Mouse (Mus musculus) embryonic facial prominence, embryonic 14.5 days (tissue): ENCODE measurements around the gene Scfd2. TPM values are rescaled to one million over a fixed set of nuclear protein-coding genes. Genes with fewer than 3 reads are reported as not detected.

Source experiments
- ATAC-seq: fragments of 200-750 bp; cut with Nextera tagmentation; 2 replicates; pipeline ENCODE4 v1.8.0; 2017; ENCODE audit warnings: low read depth, moderate number of reproducible peaks, moderate TSS enrichment
- DNase-seq: peaks from one replicate; pipeline ENCODE4 v3.0.0-alpha.2; 2015; ENCODE audit warnings: low spot score
- H3K27ac ChIP-seq: fragments of 300-500 bp; sonication (generic); replicated peaks from 2 replicates; pipeline ENCODE4 v1.5.1; 2014; ENCODE audit warnings: low read depth, mild to moderate bottlenecking, low read length, moderate library complexity
- H3K27me3 ChIP-seq: fragments of 300-500 bp; sonication (generic); replicated peaks from 2 replicates; pipeline ENCODE4 v1.6.1; 2014; ENCODE audit warnings: low read length; ENCODE audit not compliant: control insufficient read depth, insufficient read depth
- H3K36me3 ChIP-seq: fragments of 300-500 bp; sonication (generic); 2 replicates; pipeline ENCODE4 v1.6.1; 2014; ENCODE audit warnings: low read length, mixed read lengths; ENCODE audit not compliant: control insufficient read depth, insufficient read depth
- H3K4me1 ChIP-seq: fragments of 300-500 bp; sonication (generic); 2 replicates; pipeline ENCODE4 v1.6.1; 2014; ENCODE audit warnings: antibody characterized with exemption, low read length; ENCODE audit not compliant: control insufficient read depth, insufficient read depth
- H3K4me2 ChIP-seq: fragments of 300-500 bp; sonication (generic); 2 replicates; pipeline ENCODE4 v1.6.1; 2014; ENCODE audit warnings: low read depth, mild to moderate bottlenecking, low read length, moderate library complexity, mixed read lengths
- H3K4me3 ChIP-seq: fragments of 300-500 bp; sonication (generic); 2 replicates; pipeline ENCODE4 v1.5.1; 2014; ENCODE audit warnings: low read depth, mild to moderate bottlenecking, low read length
- H3K9ac ChIP-seq: fragments of 300-500 bp; sonication (generic); 2 replicates; pipeline ENCODE4 v1.6.1; 2014; ENCODE audit warnings: low read depth, mild to moderate bottlenecking, low read length, moderate library complexity, mixed read lengths
- H3K9me3 ChIP-seq: fragments of 300-500 bp; sonication (generic); 2 replicates; pipeline ENCODE4 v1.6.1; 2016; ENCODE audit warnings: low read length; ENCODE audit not compliant: control insufficient read depth
- WGBS: fragments of 180-500 bp; shearing (Covaris S2); extraction: QIAGEN DNeasy Blood & Tissue Kit; methylation state at CpG from one replicate; pipeline ENCODE4 v1.1.7; 2014; 5-methylcytosine and 5-hydroxymethylcytosine counted together
- polyA plus RNA-seq: library from polyadenylated mRNA; unstranded; fragments of >200 nt; fragmentation: Nextera tagmentation; extraction: Ambion mirVana; gene quantifications from 2 replicates; pipeline ENCODE4 v1.2.1, GENCODE M21; 2014

The Scfd2 gene
- polyA plus RNA-seq, 1 experiment from 2014 or later: 21.3 TPM

- Histone ChIP-seq H3K4me2 (no peak overlapping the region), H3K27ac (no peak overlapping the region), H3K4me3 (no peak overlapping the region), H3K9me3 (no peaks in the 10 kb centered on the region), H3K36me3 (no peaks in the 10 kb centered on the region), H3K4me1 (peaks cover 12% of the 10 kb centered on the region; the same call in 1 of the 2 replicates), H3K27me3 (no peaks in the 10 kb centered on the region), H3K9ac (no peak overlapping the region)
- ATAC-seq (peak; percentile 30; the same call in 1 of the 2 replicates), DNase-seq (no peak)
- 54% methylated on average over 5 of the region's 5 CpGs for WGBS
Measured at GRCm38 (mm10) chr5:74404083-74404482, 127.5 kb downstream of the Scfd2 start.

GRCm38 (mm10) chr5:74402626-74403025 lies 128.9 kb downstream of the Scfd2 start:
- 39% methylated on average over 4 of the region's 4 CpGs for WGBS
- Histone ChIP-seq H3K27me3 (no peaks in the 10 kb centered on the region), H3K9me3 (no peaks in the 10 kb centered on the region), H3K4me2 (no peak overlapping the region), H3K27ac (peak overlapping the region; percentile 1; the same call in 1 of the 2 replicates), H3K4me3 (no peak overlapping the region), H3K9ac (no peak overlapping the region), H3K36me3 (no peaks in the 10 kb centered on the region), H3K4me1 (peaks cover 12% of the 10 kb centered on the region; the same call in 1 of the 2 replicates)
- DNase-seq: no peak
- no peak for ATAC-seq

- no peak overlapping the region for H3K4me3 ChIP-seq
- no peaks in the 10 kb centered on the region for H3K27me3 ChIP-seq
- ATAC-seq (no peak), DNase-seq (no peak)
- peak overlapping the region; percentile 69 for H3K27ac ChIP-seq
- no peaks in the 10 kb centered on the region for H3K36me3 ChIP-seq
- H3K9ac ChIP-seq: no peak overlapping the region
- 54% methylated on average over 2 of the region's 2 CpGs for WGBS
- H3K9me3 ChIP-seq: no peaks in the 10 kb centered on the region
- peaks cover 41% of the 10 kb centered on the region for H3K4me1 ChIP-seq
- H3K4me2 ChIP-seq: no peak overlapping the region
Measured at GRCm38 (mm10) chr5:74391806-74392205, 139.8 kb downstream of the Scfd2 start.

GRCm38 (mm10) chr5:74391346-74391745 lies 140.2 kb downstream of the Scfd2 start:
- ATAC-seq: no peak
- Histone ChIP-seq H3K27me3 (no peaks in the 10 kb centered on the region), H3K9ac (no peak overlapping the region; the same call in 1 of the 2 replicates), H3K4me3 (no peak overlapping the region), H3K27ac (peak overlapping the region; percentile 69), H3K4me1 (peaks cover 41% of the 10 kb centered on the region), H3K9me3 (no peaks in the 10 kb centered on the region), H3K36me3 (no peaks in the 10 kb centered on the region), H3K4me2 (no peak overlapping the region)
- WGBS: 33% methylated on average over 5 of the region's 5 CpGs
- peak; percentile 66 for DNase-seq

GRCm38 (mm10) chr5:74388849-74389248 lies 142.7 kb downstream of the Scfd2 start:
- Histone ChIP-seq H3K9me3 (no peaks in the 10 kb centered on the region), H3K36me3 (no peaks in the 10 kb centered on the region), H3K4me1 (peaks cover 36% of the 10 kb centered on the region), H3K4me2 (no peak overlapping the region), H3K4me3 (no peak overlapping the region), H3K9ac (no peak overlapping the region), H3K27me3 (no peaks in the 10 kb centered on the region), H3K27ac (peak overlapping the region; percentile 70)
- 29% methylated on average over 2 of the region's 2 CpGs for WGBS
- peak; percentile 86 for DNase-seq
- ATAC-seq: peak; percentile 51

- DNase-seq (peak; percentile 80), ATAC-seq (peak; percentile 51)
- H3K27me3 ChIP-seq: no peaks in the 10 kb centered on the region
- 0 out of 2 replicates have a peak overlapping the region, but pooled peaks have one; percentile 2 for H3K9ac ChIP-seq
- H3K4me3 ChIP-seq: no peak overlapping the region
- no peaks in the 10 kb centered on the region for H3K9me3 ChIP-seq
- WGBS: 28% methylated on average over 6 of the region's 6 CpGs
- peaks cover 36% of the 10 kb centered on the region for H3K4me1 ChIP-seq
- peak overlapping the region; percentile 70 for H3K27ac ChIP-seq
- no peaks in the 10 kb centered on the region for H3K36me3 ChIP-seq
- peak overlapping the region; percentile 35 for H3K4me2 ChIP-seq
Measured at GRCm38 (mm10) chr5:74388101-74388500, 143.5 kb downstream of the Scfd2 start.

- no peaks in the 10 kb centered on the region for H3K27me3 ChIP-seq
- H3K4me2 ChIP-seq: no peak overlapping the region
- H3K4me3 ChIP-seq: no peak overlapping the region
- 53% methylated on average over 1 of the region's 1 CpGs for WGBS
- H3K9me3 ChIP-seq: no peaks in the 10 kb centered on the region
- H3K36me3 ChIP-seq: no peaks in the 10 kb centered on the region
- ATAC-seq: peak; percentile 45; the same call in 1 of the 2 replicates
- H3K27ac ChIP-seq: peak overlapping the region; percentile 70
- peaks cover 38% of the 10 kb centered on the region for H3K4me1 ChIP-seq
- no peak overlapping the region for H3K9ac ChIP-seq
- peak; percentile 64 for DNase-seq
Measured at GRCm38 (mm10) chr5:74387143-74387886, 144.2 kb downstream of the Scfd2 start.

- Histone ChIP-seq H3K4me3 (no peak overlapping the region), H3K4me2 (no peak overlapping the region), H3K9ac (no peak overlapping the region), H3K27ac (no peak overlapping the region), H3K36me3 (no peaks in the 10 kb centered on the region), H3K9me3 (no peaks in the 10 kb centered on the region), H3K4me1 (peaks cover 6% of the 10 kb centered on the region; the same call in 1 of the 2 replicates), H3K27me3 (no peaks in the 10 kb centered on the region)
- peak; percentile 60 for DNase-seq
- no peak for ATAC-seq
- WGBS: 43% methylated on average over 5 of the region's 5 CpGs
Measured at GRCm38 (mm10) chr5:74380045-74380444, 151.5 kb downstream of the Scfd2 start.

GRCm38 (mm10) chr5:74366710-74367101 lies 164.9 kb downstream of the Scfd2 start:
- Histone ChIP-seq H3K4me1 (peaks cover 11% of the 10 kb centered on the region; the same call in 1 of the 2 replicates), H3K36me3 (no peaks in the 10 kb centered on the region), H3K27me3 (no peaks in the 10 kb centered on the region), H3K9me3 (no peaks in the 10 kb centered on the region), H3K4me3 (no peak overlapping the region), H3K27ac (no peak overlapping the region), H3K9ac (no peak overlapping the region), H3K4me2 (no peak overlapping the region)
- no peak for ATAC-seq
- DNase-seq: no peak
- WGBS: 33% methylated on average over 9 of the region's 9 CpGs
